Mouse (Mus musculus): ENCODE data around the gene Riiad1. TPM values are rescaled to one million over a fixed set of nuclear protein-coding genes. Genes with fewer than 3 reads are reported as not detected.
A peak's percentile ranks its signal among the peaks of the same experiment; 100 is the strongest.

The Riiad1 gene
- total RNA-seq (2021), result 1 to 10 TPM; 3.0 to 3.8 TPM
- long read RNA-seq, experiment 1, partial matches to known transcripts, result 3 of 5 reads
- long read RNA-seq, experiment 1, other reads (novel, unspliced or antisense), result 2 of 5 reads
- long read RNA-seq, experiment 2, partial matches to known transcripts, result 6 of 6 reads
- long read RNA-seq, experiment 2, other reads (novel, unspliced or antisense), result 0 of 6 reads

GRCm38 (mm10) chr3:94480291-94480884, at the start of gene Riiad1:
Gene Riiad1 (minus strand): TSS chr3:94480341.
- DNase-seq, result no peak
- intact Hi-C loops (cut with DNase I; ENCODE audit: low total_unique reads), result no loop called here

- no peak for DNase-seq
- intact Hi-C loops (cut with DNase I; ENCODE audit: low total_unique reads), result no loop called here
Measured at GRCm38 (mm10) chr3:94526731-94527130, 46.6 kb upstream of the Riiad1 start.

GRCm38 (mm10) chr3:94506664-94507063, 26.5 kb upstream of the Riiad1 start:
- intact Hi-C loops (cut with DNase I; ENCODE audit: low total_unique reads), result no loop called here
- no peak for DNase-seq

GRCm38 (mm10) chr3:94502243-94502642, 22.1 kb upstream of the Riiad1 start:
- intact Hi-C loops (cut with DNase I; ENCODE audit: low total_unique reads), result loop anchor here (2.0 kb wide), 1 partner anchor 47 kb away; no protein-coding TSS in a partner anchor
- DNase-seq, result no peak

GRCm38 (mm10) chr3:94497162-94497561, 17.0 kb upstream of the Riiad1 start:
- intact Hi-C loops (cut with DNase I; ENCODE audit: low total_unique reads), result no loop called here
- no peak for DNase-seq

- DNase-seq, result no peak
- intact Hi-C loops (cut with DNase I; ENCODE audit: low total_unique reads), result no loop called here
Measured at GRCm38 (mm10) chr3:94487581-94487980, 7.4 kb upstream of the Riiad1 start.

- no peak for DNase-seq
- intact Hi-C loops (cut with DNase I; ENCODE audit: low total_unique reads), result no loop called here
Measured at GRCm38 (mm10) chr3:94485922-94486321, 5.8 kb upstream of the Riiad1 start.

- DNase-seq, result no peak
- intact Hi-C loops (cut with DNase I; ENCODE audit: low total_unique reads), result no loop called here
Measured at GRCm38 (mm10) chr3:94483790-94484439, 3.8 kb upstream of the Riiad1 start.

GRCm38 (mm10) chr3:94482764-94483385, 2.7 kb upstream of the Riiad1 start:
- no peak for DNase-seq
- intact Hi-C loops (cut with DNase I; ENCODE audit: low total_unique reads), result no loop called here

GRCm38 (mm10) chr3:94481429-94481828, 1.3 kb upstream of the Riiad1 start:
- intact Hi-C loops (cut with DNase I; ENCODE audit: low total_unique reads), result no loop called here
- DNase-seq, result no peak

GRCm38 (mm10) chr3:94479564-94479963, 577 bp downstream of the Riiad1 start:
- intact Hi-C loops (cut with DNase I; ENCODE audit: low total_unique reads), result no loop called here
- no peak for DNase-seq

- intact Hi-C loops (cut with DNase I; ENCODE audit: low total_unique reads), result no loop called here
- no peak for DNase-seq
Measured at GRCm38 (mm10) chr3:94478591-94479169, 1.5 kb downstream of the Riiad1 start.

GRCm38 (mm10) chr3:94477981-94478422, 2.1 kb downstream of the Riiad1 start, which contains the start of gene Celf3:
Gene Celf3 (plus strand): TSS chr3:94478295.
- intact Hi-C loops (cut with DNase I; ENCODE audit: low total_unique reads), result no loop called here
- DNase-seq, result no peak

- intact Hi-C loops (cut with DNase I; ENCODE audit: low total_unique reads), result no loop called here
- no peak for DNase-seq
Measured at GRCm38 (mm10) chr3:94477444-94477843, 2.7 kb downstream of the Riiad1 start.

GRCm38 (mm10) chr3:94476301-94477035, 3.7 kb downstream of the Riiad1 start:
- no peak for DNase-seq
- intact Hi-C loops (cut with DNase I; ENCODE audit: low total_unique reads), result no loop called here

- intact Hi-C loops (cut with DNase I; ENCODE audit: low total_unique reads), result no loop called here
- no peak for DNase-seq
Measured at GRCm38 (mm10) chr3:94473567-94474232, 6.4 kb downstream of the Riiad1 start.

GRCm38 (mm10) chr3:94473115-94473505, 7.0 kb downstream of the Riiad1 start:
- DNase-seq, result no peak
- intact Hi-C loops (cut with DNase I; ENCODE audit: low total_unique reads), result no loop called here

- intact Hi-C loops (cut with DNase I; ENCODE audit: low total_unique reads), result no loop called here
- DNase-seq, result peak; percentile 41
Measured at GRCm38 (mm10) chr3:94472447-94473114, 7.6 kb downstream of the Riiad1 start.
